In genomic region chr16:34924937-34925618, GRCm38 (mm10) we compare ENCODE assay signal across 8 mouse cellular contexts.
A peak's percentile ranks its signal among the peaks of the same experiment; 100 is the strongest.
DNase-seq lines count a peak whose midpoint lies in the region; ATAC-seq and TF ChIP-seq lines count a peak whose summit lies in the region.
"Had no signal": no experiment of that assay in that cellular context is flagged by ENCODE, and none has a peak within 500 bp of the region (broad histone marks: within the 10 kb centered on the region; RNA-seq: fewer than 3 reads in every experiment).

No protein-coding gene starts in this region.

- H3K36me3 ChIP-seq in heart, embryonic 14.5 days (ENCODE audit: control insufficient read depth, insufficient read depth, low read length) = no peaks in the 10 kb centered on the region
- H3K36me3 ChIP-seq in small intestine, adult 2 months (ENCODE audit: control insufficient read depth, insufficient read depth, low read length) = no peaks in the 10 kb centered on the region
- H3K36me3 ChIP-seq: limb, embryonic 12.5 days had no signal

- peak; percentile 6 for DNase-seq in MN1 (ENCODE audit: low spot score)
- peak; percentile 90 to 93 for DNase-seq in adrenal gland, postnatal 36 days
- peak; percentile 71 to 78 for DNase-seq in kidney, postnatal 4 days
- DNase-seq in right cerebral cortex, postnatal 10 days (ENCODE audit: low spot score in 2 of 2) = no peak

- no peaks in the 10 kb centered on the region for H3K9me3 ChIP-seq in heart, embryonic 14.5 days (ENCODE audit: control insufficient read depth, low read length)
- H3K9me3 ChIP-seq: limb, embryonic 12.5 days had no signal

- no peak for TF ChIP-seq CTCF in small intestine, adult 2 months (IDR thresholded peaks at IDR 0.05; ENCODE audit: extremely low read depth, insufficient read length, insufficient replicate concordance, low read depth, low read length)

- WGBS in heart, embryonic 14.5 days = 30% methylated on average over 6 of the region's 6 CpGs
- WGBS in small intestine, adult 2 months = 46% methylated on average over 6 of the region's 6 CpGs

- no peak overlapping the region; the same call in 1 of the 2 replicates for H3K9ac ChIP-seq in heart, embryonic 14.5 days (ENCODE audit: low read length)
- H3K9ac ChIP-seq: limb, embryonic 12.5 days had no signal

- peak; percentile 64 for ATAC-seq in heart, embryonic 14.5 days (ENCODE audit: insufficient number of reproducible peaks, insufficient read depth, low FRiP score, low read depth)
- ATAC-seq in granulocyte monocyte progenitor cell, adult 5-6 weeks (replicated peaks; ENCODE audit: poor library complexity, severe bottlenecking) = no peak

- peak overlapping the region; percentile 28 to 51 for H3K27ac ChIP-seq in heart, embryonic 14.5 days (replicated peaks in 1 of 2; ENCODE audit: control insufficient read depth in 1 of 2, insufficient read depth in 1 of 2, low read depth in 2 of 2, low read length in 2 of 2)
- H3K27ac ChIP-seq in small intestine, adult 2 months (ENCODE audit: insufficient read depth, low read depth, low read length) = peak overlapping the region; percentile 34
- H3K27ac ChIP-seq: limb, embryonic 12.5 days had no signal

- H3K4me2 ChIP-seq in heart, embryonic 14.5 days (ENCODE audit: low read length) = peak overlapping the region; percentile 15; the same call in 1 of the 2 replicates
- H3K4me2 ChIP-seq: limb, embryonic 12.5 days had no signal

- TF ChIP-seq POLR2A in small intestine, adult 2 months (IDR thresholded peaks at IDR 0.05; ENCODE audit: low read depth, low read length) = no peak

- peaks cover 54 to 56% of the 10 kb centered on the region in 2 experiments for H3K4me1 ChIP-seq in heart, embryonic 14.5 days (ENCODE audit: control insufficient read depth in 2 of 2, insufficient read depth in 2 of 2, low read length in 2 of 2)
- peaks cover 51% of the 10 kb centered on the region for H3K4me1 ChIP-seq in small intestine, adult 2 months (ENCODE audit: control insufficient read depth, insufficient read depth, insufficient read length, low read length)

- H3K4me3 ChIP-seq in heart, embryonic 14.5 days (ENCODE audit: control insufficient read depth in 1 of 2, insufficient read depth in 1 of 2, low read depth in 1 of 2, low read length in 2 of 2) = no peak overlapping the region
- H3K4me3 ChIP-seq in small intestine, adult 2 months (ENCODE audit: low read depth, low read length) = peak overlapping the region; percentile 4
- H3K4me3 ChIP-seq: limb, embryonic 12.5 days had no signal

- H3K27me3 ChIP-seq in heart, embryonic 14.5 days (ENCODE audit: control insufficient read depth, insufficient read depth, low read length) = peaks cover 47% of the 10 kb centered on the region
- no peaks in the 10 kb centered on the region for H3K27me3 ChIP-seq in small intestine, adult 2 months (ENCODE audit: control insufficient read depth, insufficient read depth, low read length)

Comparison
In these comparisons a context has a peak if more than half of its experiments do, and no peak if none do; other contexts are left out.
1. DNase-seq: peak in MN1 (single experiment), adrenal gland, postnatal 36 days (2 of 2) and kidney, postnatal 4 days (2 of 2); none in right cerebral cortex, postnatal 10 days (0 of 2).